Mouse (Mus musculus): Measurements from ENCODE around the gene Snx33. TPM values are rescaled to one million over a fixed set of nuclear protein-coding genes. Genes with fewer than 3 reads are reported as not detected.

Gene Snx33
- polyA plus RNA-seq, 1 experiment, result 14.4 TPM

- no peak for DNase-seq (ENCODE audit: low read depth)
Observed at GRCm38 (mm10) chr9:56890522-56891250, 37.5 kb downstream of the Snx33 start.

GRCm38 (mm10) chr9:56889817-56890216 lies 38.4 kb downstream of the Snx33 start:
- DNase-seq (ENCODE audit: low read depth), result no peak

GRCm38 (mm10) chr9:56887581-56887980 lies 40.6 kb downstream of the Snx33 start:
- no peak for DNase-seq (ENCODE audit: low read depth)

DNA sequence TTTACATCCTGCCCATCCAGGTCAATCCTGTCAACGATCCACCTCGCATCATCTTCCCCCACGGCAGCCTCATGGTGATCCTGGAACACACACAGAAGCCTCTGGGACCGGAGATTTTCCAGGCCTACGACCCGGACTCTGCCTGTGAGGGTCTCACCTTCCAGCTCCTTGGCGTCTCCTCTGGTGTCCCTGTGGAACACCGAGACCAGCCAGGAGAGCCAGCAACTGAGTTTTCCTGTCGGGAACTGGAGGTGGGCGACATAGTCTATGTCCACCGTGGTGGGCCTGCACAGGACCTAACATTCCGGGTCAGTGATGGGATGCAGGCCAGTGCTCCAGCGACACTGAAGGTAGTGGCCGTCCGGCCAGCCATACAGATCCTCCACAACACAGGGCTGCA lies 41.6 kb downstream of the Snx33 start:
- no peak for DNase-seq (ENCODE audit: low read depth)

DNA sequence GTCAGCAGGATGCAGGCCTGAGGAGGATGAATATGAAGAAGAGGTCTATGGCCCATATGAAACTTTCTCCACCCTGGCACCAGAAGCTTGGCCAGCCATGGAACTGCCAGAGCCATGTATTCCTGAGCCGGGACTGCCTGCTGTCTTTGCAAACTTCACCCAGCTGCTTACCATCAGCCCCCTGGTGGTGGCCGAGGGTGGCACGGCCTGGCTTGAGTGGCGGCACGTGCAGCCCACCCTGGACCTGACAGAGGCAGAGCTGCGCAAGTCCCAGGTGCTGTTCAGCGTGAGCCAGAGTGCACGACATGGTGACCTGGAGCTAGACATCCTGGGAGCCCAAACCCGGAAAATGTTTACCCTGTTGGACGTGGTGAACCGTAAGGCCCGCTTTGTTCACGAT lies 42.1 kb downstream of the Snx33 start:
- no peak for DNase-seq (ENCODE audit: low read depth)

DNA sequence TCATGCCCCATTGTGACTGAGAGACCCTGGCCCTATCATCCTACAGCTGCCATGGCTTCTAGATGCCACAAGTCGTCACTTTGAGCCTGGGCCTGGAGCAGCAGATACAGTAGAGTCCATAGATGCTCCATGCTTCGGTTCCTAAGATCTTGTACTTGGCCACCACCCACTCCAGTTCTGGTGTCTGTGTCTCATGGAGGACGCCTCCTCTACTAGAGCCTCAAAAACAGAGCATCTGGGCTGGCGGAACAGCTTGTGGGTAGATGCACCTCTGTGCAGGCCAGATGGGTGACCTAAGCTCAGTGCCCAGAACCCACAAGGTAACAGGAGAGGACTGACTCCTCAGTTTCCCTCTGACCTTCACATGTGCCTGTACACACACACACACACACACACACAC lies 43.8 kb downstream of the Snx33 start:
- DNase-seq (ENCODE audit: low read depth), result no peak

DNA sequence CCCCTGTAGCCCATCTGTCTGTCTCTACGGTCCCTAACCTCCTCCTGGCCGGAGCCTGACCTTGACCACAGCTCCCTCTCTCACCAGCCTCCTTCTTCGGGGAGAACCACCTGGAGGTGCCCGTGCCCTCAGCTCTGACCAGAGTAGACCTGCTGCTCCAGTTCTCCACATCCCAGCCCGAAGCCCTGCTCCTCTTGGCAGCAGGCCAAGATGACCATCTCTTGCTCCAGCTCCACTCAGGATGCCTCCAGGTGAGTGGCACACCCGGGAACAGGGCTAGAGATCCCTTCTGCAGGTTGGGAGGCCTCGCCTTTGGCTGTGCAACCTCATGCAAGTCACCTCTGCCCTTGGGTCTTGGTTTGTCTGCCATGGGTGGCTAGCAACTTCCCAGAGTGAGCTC lies 44.7 kb downstream of the Snx33 start:
- no peak for DNase-seq (ENCODE audit: low read depth)

- DNase-seq (ENCODE audit: low read depth), result no peak
Observed at GRCm38 (mm10) chr9:56882818-56883217, 45.4 kb downstream of the Snx33 start.

- no peak for DNase-seq (ENCODE audit: low read depth)
Observed at GRCm38 (mm10) chr9:56882283-56882682, 45.9 kb downstream of the Snx33 start.

- DNase-seq (ENCODE audit: low read depth), result no peak
Observed at GRCm38 (mm10) chr9:56881539-56882082, 46.6 kb downstream of the Snx33 start.

DNA sequence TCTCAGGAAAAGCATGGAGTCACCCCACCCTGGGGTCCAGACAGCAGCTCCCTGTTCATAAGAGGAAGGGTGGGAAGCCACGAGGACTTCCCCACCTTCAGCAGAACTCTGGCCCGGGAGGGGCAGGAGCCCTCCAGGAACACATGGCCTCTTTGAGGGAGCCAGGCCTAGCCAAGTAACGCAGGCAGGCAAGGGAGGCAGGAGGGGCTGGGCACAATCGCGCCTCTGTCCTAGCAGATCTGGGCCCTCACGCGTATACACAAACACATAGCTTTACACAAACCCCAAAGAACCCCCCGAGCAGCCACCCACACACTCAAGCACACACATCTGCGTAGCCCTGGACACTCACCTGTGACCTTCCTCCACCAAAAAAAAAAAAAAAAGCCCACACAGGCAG lies 47.4 kb downstream of the Snx33 start:
- DNase-seq (ENCODE audit: low read depth), result no peak

DNA sequence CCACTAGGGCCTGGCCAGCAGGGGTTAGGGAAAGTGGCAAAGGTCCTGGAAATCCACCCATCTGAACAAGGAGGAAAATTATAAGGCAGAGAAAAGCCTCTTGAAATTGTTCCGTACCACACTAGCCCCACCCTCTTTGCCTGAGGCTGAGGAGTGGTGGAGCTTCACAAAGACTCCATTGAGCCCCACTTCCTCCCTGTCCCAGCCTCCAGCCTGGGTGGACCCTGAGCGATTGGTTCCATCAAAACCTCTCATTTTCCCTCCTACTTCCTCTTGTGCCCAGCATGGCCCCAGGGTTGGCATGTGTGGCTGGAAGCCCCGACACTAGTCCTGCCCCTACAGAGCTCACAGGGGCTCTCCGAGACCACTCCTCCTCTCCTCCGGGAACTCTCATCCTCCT lies 50.9 kb downstream of the Snx33 start:
- DNase-seq (ENCODE audit: low read depth), result no peak

DNA sequence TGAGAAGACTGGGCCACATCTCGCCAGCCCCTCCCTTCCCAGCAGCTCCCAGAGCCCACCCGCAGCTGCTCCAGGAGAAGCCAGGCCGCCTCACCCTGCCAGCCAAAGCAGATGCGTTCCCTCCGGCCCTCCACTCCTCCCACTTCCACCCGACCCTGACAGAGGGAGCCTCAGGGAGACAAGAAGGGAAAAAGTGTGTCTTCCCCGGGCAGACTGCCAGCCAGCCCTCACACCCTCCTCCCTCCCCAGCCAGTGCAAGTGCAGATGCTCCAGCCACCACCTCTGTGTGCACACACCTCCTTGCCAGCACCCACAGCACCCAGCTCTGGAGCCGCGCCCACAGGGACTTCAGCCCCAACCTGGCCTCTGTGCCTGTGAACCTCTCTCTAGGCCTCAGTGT lies 51.4 kb downstream of the Snx33 start:
- no peak for DNase-seq (ENCODE audit: low read depth)

DNA sequence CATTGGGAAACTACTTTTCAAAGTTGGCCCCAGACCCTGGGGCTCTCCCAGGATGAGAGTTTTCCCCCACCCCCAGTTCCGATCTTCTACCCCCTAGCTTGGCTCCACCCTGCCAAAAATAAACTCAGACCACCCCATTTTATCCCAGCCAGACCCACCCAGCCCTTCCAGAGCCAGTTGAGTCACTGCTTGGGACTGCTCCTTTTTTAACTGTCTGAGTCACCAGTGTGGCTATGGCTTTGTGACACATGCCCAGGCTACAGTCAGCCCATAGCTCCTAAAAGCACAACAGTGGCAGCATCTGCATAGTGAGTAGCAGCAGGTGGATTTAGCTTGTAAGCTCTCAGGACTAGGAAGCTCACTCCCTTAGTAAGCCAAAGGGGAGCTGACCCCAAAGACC lies 55.1 kb downstream of the Snx33 start:
- DNase-seq (ENCODE audit: low read depth), result no peak

DNA sequence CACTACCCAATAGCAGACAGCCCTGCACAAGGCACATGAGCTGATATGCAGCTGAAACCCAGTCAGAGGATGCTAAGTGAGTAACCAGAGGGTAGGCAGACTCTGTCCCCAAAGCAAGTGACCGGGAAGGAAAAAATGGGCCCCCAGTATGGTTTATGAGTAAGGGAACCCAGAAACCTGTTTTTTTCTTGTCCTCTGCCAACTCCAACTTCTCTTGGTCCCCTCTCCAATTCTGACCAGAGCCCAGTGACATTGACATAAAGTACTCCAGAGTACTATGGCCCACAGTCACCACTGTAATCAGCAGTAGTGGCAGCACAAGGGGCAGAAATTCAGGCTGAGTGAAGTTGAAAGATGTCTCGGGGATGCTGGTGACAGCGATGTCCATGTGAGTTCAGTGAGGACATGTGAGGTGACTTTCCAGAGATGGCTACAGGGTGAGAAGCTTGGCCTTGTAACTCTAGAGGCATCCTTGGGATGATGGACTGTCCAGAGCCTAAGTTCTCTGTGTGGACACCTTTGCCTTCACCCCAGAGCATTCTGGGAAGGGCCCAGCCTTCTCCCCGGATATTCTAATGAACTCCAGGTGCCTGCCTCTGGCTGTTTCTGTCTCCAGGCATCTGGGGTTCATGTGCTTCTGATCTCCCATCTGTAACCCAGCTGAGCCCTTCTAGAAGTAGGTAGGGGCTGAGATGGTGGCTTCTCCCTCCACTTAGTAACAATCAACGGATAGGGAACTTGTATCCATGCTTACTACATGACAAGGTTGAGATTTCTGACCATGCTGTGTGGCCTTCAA lies 55.9 kb downstream of the Snx33 start:
- DNase-seq (ENCODE audit: low read depth), result no peak

GRCm38 (mm10) chr9:56871191-56871590 lies 57.0 kb downstream of the Snx33 start:
- no peak for DNase-seq (ENCODE audit: low read depth)

DNA sequence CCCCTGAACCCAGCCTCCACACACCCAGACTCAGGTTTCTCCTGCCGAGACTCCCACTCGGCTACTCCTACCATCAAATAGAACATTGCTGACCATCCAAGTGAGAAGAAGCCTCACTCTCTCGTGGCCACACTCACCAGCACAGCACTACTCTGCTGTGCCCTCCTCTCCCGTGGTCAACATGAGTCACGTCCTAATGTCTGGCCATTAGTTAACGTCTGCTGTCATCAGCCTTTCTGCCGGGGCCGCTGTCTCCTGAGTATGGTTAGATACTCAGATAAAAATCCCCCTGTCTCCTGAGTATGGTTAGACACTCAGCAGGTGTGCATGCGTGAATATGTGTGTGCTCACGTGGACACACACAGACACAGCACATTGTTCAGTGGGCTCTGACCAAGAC lies 57.4 kb downstream of the Snx33 start:
- DNase-seq (ENCODE audit: low read depth), result no peak

DNA sequence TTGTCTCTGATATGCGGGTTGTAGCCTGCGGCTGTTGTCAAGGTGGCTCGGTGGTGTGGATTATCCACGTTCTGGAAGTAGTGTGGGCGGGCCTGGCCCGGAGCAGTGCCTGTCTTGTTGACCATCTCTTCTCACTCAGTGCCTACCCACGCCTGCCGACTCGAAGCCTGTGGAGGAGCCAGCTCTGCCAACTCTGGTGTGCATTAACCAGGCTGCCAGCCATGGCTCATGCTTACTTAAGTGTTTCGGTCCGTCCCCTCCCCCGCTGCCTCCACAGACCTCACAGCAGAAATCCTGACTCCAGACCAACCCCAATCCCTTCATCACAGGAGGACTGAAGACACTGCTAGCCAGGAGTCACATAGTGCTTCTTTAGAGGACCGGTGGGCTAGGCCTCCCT lies 58.6 kb downstream of the Snx33 start:
- DNase-seq (ENCODE audit: low read depth), result peak; percentile 42

DNA sequence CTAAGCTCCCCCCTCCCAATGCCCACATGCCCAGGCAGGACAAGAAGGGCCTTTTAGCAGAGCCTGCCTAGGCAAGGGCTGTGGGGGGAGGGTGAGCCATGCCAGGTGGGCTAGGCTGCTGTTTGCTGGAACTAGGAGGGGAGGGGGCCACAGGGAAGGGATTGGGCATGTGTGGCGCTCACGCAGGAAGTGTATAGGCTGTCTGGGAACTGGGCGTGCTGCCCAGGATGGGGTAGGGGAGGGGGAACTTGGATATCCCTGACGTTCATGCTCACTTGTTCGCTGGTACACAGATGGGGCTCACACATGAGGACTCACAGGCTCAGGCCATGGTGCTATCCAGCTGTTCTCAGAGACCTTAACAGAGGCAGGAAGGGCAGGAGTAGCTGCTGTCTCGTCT lies 59.9 kb downstream of the Snx33 start:
- DNase-seq (ENCODE audit: low read depth), result no peak
